ENCODE assay signal across 7 mouse cellular contexts in genomic region chr16:22161351-22162065, GRCm38 (mm10). TPM values are rescaled to one million over a fixed set of nuclear protein-coding genes. Genes with fewer than 3 reads are reported as not detected.
DNase-seq lines count a peak whose midpoint lies in the region; ATAC-seq and TF ChIP-seq lines count a peak whose summit lies in the region.

No protein-coding gene starts in this region.

- DNase-seq in thymus, adult 2 months: no peak
- DNase-seq in thymus, postnatal 25 days: no peak
- peak; percentile 85 for DNase-seq in embryo, embryonic 10.5 days (ENCODE audit: low spot score)
- DNase-seq in neural tube, embryonic 11.5 days (ENCODE audit: low spot score): peak; percentile 74
- no peak for DNase-seq in spleen, postnatal 4 days (ENCODE audit: low spot score in 2 of 2)

- no peak for TF ChIP-seq CTCF in thymus, adult 2 months (IDR thresholded peaks at IDR 0.05; ENCODE audit: borderline replicate concordance, control insufficient read depth, extremely low read depth, insufficient read depth, low read length, poor library complexity)

- H3K4me3 ChIP-seq in thymus, adult 2 months (ENCODE audit: control insufficient read depth, insufficient read depth, low read length): peak overlapping the region; percentile 8; the same call in 1 of the 2 replicates
- H3K4me3 ChIP-seq in heart, embryonic 14.5 days (ENCODE audit: control insufficient read depth in 1 of 2, insufficient read depth in 1 of 2, low read depth in 1 of 2, low read length in 2 of 2): peak overlapping the region; percentile 70 to 98
- peak overlapping the region; percentile 97 for H3K4me3 ChIP-seq in limb, embryonic 12.5 days (replicated peaks)
- H3K4me3 ChIP-seq in neural tube, embryonic 11.5 days (ENCODE audit: low read depth, low read length): peak overlapping the region; percentile 99

- peaks cover 20% of the 10 kb centered on the region for H3K27me3 ChIP-seq in thymus, adult 2 months (ENCODE audit: control insufficient read depth, insufficient read depth, low read length)
- H3K27me3 ChIP-seq in heart, embryonic 14.5 days (ENCODE audit: control insufficient read depth, insufficient read depth, low read length): no peaks in the 10 kb centered on the region
- no peaks in the 10 kb centered on the region for H3K27me3 ChIP-seq in limb, embryonic 12.5 days
- no peaks in the 10 kb centered on the region for H3K27me3 ChIP-seq in neural tube, embryonic 11.5 days (ENCODE audit: control insufficient read depth, insufficient read depth, low read length)

- ATAC-seq in heart, embryonic 14.5 days (ENCODE audit: insufficient number of reproducible peaks, insufficient read depth, low FRiP score, low read depth): no peak
- no peak for ATAC-seq in limb, embryonic 12.5 days (ENCODE audit: insufficient number of reproducible peaks, insufficient read depth, low FRiP score, low TSS enrichment, low read depth)
- peak; percentile 25; the same call in 1 of the 2 replicates for ATAC-seq in neural tube, embryonic 11.5 days (ENCODE audit: insufficient read depth, low FRiP score, low TSS enrichment)

- peaks cover 16% of the 10 kb centered on the region; the same call in 1 of the 2 replicates for H3K4me1 ChIP-seq in thymus, adult 2 months (replicated peaks; ENCODE audit: control insufficient read depth, insufficient read depth, low read length)
- peaks cover 0 to 17% of the 10 kb centered on the region in 2 experiments; a peak in 2 of 4 replicates for H3K4me1 ChIP-seq in heart, embryonic 14.5 days (ENCODE audit: control insufficient read depth in 2 of 2, insufficient read depth in 2 of 2, low read length in 2 of 2)
- H3K4me1 ChIP-seq in limb, embryonic 12.5 days (replicated peaks): peaks cover 22% of the 10 kb centered on the region
- H3K4me1 ChIP-seq in neural tube, embryonic 11.5 days (ENCODE audit: control insufficient read depth, insufficient read depth, low read length): peaks cover 7% of the 10 kb centered on the region; the same call in 1 of the 2 replicates

- peak overlapping the region; percentile 92 for H3K4me2 ChIP-seq in heart, embryonic 14.5 days (ENCODE audit: low read length)
- H3K4me2 ChIP-seq in limb, embryonic 12.5 days: peak overlapping the region; percentile 82
- H3K4me2 ChIP-seq in neural tube, embryonic 11.5 days (ENCODE audit: low read depth): peak overlapping the region; percentile 91

- peak overlapping the region; percentile 99 for H3K9ac ChIP-seq in heart, embryonic 14.5 days (ENCODE audit: low read length)
- H3K9ac ChIP-seq in limb, embryonic 12.5 days (replicated peaks): peak overlapping the region; percentile 98
- H3K9ac ChIP-seq in neural tube, embryonic 11.5 days (ENCODE audit: low read length): peak overlapping the region; percentile 94

- H3K9me3 ChIP-seq in heart, embryonic 14.5 days (ENCODE audit: control insufficient read depth, low read length): no peaks in the 10 kb centered on the region
- no peaks in the 10 kb centered on the region for H3K9me3 ChIP-seq in limb, embryonic 12.5 days
- no peaks in the 10 kb centered on the region for H3K9me3 ChIP-seq in neural tube, embryonic 11.5 days (ENCODE audit: control insufficient read depth, low read length)

- WGBS in thymus, adult 2 months: 2% methylated on average over 71 of the region's 71 CpGs
- under 1% methylated on average over 71 of the region's 71 CpGs for WGBS in heart, embryonic 14.5 days
- under 1% methylated on average over 64 of the region's 71 CpGs for WGBS in limb, embryonic 12.5 days
- WGBS in neural tube, embryonic 11.5 days: under 1% methylated on average over 64 of the region's 71 CpGs

- H3K36me3 ChIP-seq in thymus, adult 2 months (ENCODE audit: control insufficient read depth, insufficient read depth, low read length): no peaks in the 10 kb centered on the region
- H3K36me3 ChIP-seq in heart, embryonic 14.5 days (ENCODE audit: control insufficient read depth, insufficient read depth, low read length): no peaks in the 10 kb centered on the region
- H3K36me3 ChIP-seq in limb, embryonic 12.5 days: no peaks in the 10 kb centered on the region
- H3K36me3 ChIP-seq in neural tube, embryonic 11.5 days (ENCODE audit: control insufficient read depth, insufficient read depth, low read length): no peaks in the 10 kb centered on the region

- H3K27ac ChIP-seq in thymus, adult 2 months (ENCODE audit: control insufficient read depth, insufficient read depth, low read length): no peak overlapping the region
- H3K27ac ChIP-seq in heart, embryonic 14.5 days (replicated peaks in 1 of 2; ENCODE audit: control insufficient read depth in 1 of 2, insufficient read depth in 1 of 2, low read depth in 2 of 2, low read length in 2 of 2): peak overlapping the region; percentile 71 to 92
- peak overlapping the region; percentile 96 for H3K27ac ChIP-seq in limb, embryonic 12.5 days
- H3K27ac ChIP-seq in neural tube, embryonic 11.5 days (ENCODE audit: low read depth, low read length): peak overlapping the region; percentile 91

- no peak for TF ChIP-seq POLR2A in thymus, adult 2 months (IDR thresholded peaks at IDR 0.05; ENCODE audit: control insufficient read depth, extremely low read depth, insufficient read depth, low read length, poor library complexity)

RNA-seq across cellular contexts. Expression of gene Igf2bp2, which starts 1.6 kb away (rescaled TPM):
- polyA plus RNA-seq in thymus, adult 2 months (2012; rRNA removed): 1.8 and 1.9 TPM in 2 replicates
- 45.1 and 47.6 TPM in 2 replicates for polyA plus RNA-seq in heart, embryonic 14.5 days (2014; fragmentation: Nextera tagmentation; extraction: Ambion mirVana)
- 144 and 157 TPM in 2 replicates for polyA plus RNA-seq in limb, embryonic 12.5 days (2016; fragmentation: Nextera tagmentation; extraction: Ambion mirVana)
- 141 and 143 TPM in 2 replicates for polyA plus RNA-seq in neural tube, embryonic 11.5 days (2014; fragmentation: Nextera tagmentation; extraction: Ambion mirVana)

Comparison
In these comparisons a context has a peak if more than half of its experiments do, and no peak if none do; other contexts are left out.
1. DNase-seq: peak in embryo, embryonic 10.5 days (single experiment) and neural tube, embryonic 11.5 days (single experiment); none in thymus, adult 2 months (single experiment), thymus, postnatal 25 days (single experiment) and spleen, postnatal 4 days (0 of 2).
2. H3K4me3 ChIP-seq: peak in every context shown above with its lines; median percentile 99 in neural tube, embryonic 11.5 days; 97 in limb, embryonic 12.5 days; 84 in heart, embryonic 14.5 days; 8 in thymus, adult 2 months.
3. RNA of gene Igf2bp2, which starts 1.6 kb away (polyA plus RNA-seq): 144 to 157 TPM in limb, embryonic 12.5 days, 141 to 143 TPM in neural tube, embryonic 11.5 days and 45.1 to 47.6 TPM in heart, embryonic 14.5 days; 1.8 to 1.9 TPM in thymus, adult 2 months; every median in the first group is over 10 times any median in the second.
4. Peak in every context shown above with its lines, with median percentiles within 50 percentile points of each other: H3K4me2 ChIP-seq and H3K9ac ChIP-seq.